Mouse (Mus musculus) megakaryocyte, embryonic 14.5 days (primary cell): ENCODE results near the gene Insrr.

ENCODE experiments used
- FLI1 ChIP-seq: IDR thresholded peaks from 2 replicates; pipeline ENCODE4 v1.6.1; 2012; ENCODE audit warnings: low read length, inconsistent platforms, mixed read lengths
- GATA1 ChIP-seq: IDR thresholded peaks from 3 replicates; pipeline ENCODE4 v1.6.1; 2012; ENCODE audit warnings: mixed read lengths, low read length, inconsistent platforms, borderline replicate concordance

GRCm38 (mm10) chr3:87795336-87796277 lies 1.1 kb upstream of the Insrr start:
- TF ChIP-seq GATA1 (no peak), FLI1 (no peak)
